Mouse (Mus musculus): ENCODE data around the gene Otos. TPM values are rescaled to one million over a fixed set of nuclear protein-coding genes. Genes with fewer than 3 reads are reported as not detected.

The Otos gene
- total RNA-seq, 2 experiments from 2014 or later: not detected

DNA sequence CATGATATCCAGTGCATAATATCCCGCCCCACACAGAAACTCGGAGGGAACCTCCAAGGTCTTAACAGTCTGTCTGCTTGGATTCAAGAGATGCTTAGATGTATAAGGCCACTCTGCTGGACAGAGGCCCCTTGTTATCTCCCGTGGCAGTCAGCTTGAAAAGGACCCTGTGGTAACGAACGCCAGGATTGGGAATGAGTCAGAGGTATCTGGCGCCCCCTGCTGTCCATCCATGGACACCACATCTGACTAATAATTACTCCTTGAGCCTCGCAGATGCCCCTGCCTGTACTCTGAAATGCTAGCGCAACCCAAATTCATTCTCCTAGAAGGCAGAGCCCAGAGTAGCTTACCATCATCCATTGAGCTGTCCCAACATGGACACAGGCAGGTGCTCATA lies 889 bp downstream of the Otos start:
- peak; percentile 47 to 67 for DNase-seq
- intact Hi-C loops (cut with DNase I): loop anchor here (1.0 to 5.0 kb wide), 3 partner anchors 35 to 250 kb away; no protein-coding TSS in a partner anchor

DNA sequence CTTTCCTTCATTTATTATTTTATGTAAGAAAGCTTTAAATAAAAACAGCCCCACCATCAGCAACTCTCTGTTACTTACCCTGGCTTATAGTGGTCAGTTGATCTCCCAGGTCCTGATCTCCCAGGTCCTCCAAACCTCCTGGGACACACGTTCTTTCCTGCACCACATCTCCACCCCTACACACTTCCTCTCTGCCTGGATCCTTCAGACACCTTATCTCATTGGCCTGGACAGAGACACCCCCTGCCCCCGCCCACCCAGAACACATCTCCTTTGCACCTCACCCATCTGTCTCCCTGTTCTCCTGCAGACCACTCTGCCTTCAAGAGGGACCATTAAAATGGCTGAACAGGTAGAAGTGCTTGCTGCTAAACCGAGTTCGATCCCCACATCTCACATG lies 1.6 kb downstream of the Otos start:
- intact Hi-C loops (cut with DNase I): loop anchor here (5.0 kb wide), 1 partner anchor 250 kb away; no protein-coding TSS in a partner anchor

GRCm38 (mm10) chr1:92646601-92647000 lies 2.0 kb downstream of the Otos start:
- no peak for DNase-seq
- intact Hi-C loops (cut with DNase I): loop anchor here (5.0 kb wide), 1 partner anchor 251 kb away; no protein-coding TSS in a partner anchor

More for the DNA sequence above, 1.6 kb downstream of the Otos start:
- DNase-seq: no peak

GRCm38 (mm10) chr1:92646111-92646510 lies 2.5 kb downstream of the Otos start:
- intact Hi-C loops (cut with DNase I): loop anchor here (5.0 kb wide), 1 partner anchor 251 kb away; no protein-coding TSS in a partner anchor
- DNase-seq: no peak

GRCm38 (mm10) chr1:92644916-92645315 lies 3.7 kb downstream of the Otos start:
- intact Hi-C loops (cut with DNase I): loop anchor here (5.0 kb wide), 1 partner anchor 252 kb away; no protein-coding TSS in a partner anchor
- no peak for DNase-seq

GRCm38 (mm10) chr1:92643691-92644090 lies 5.0 kb downstream of the Otos start:
- no peak for DNase-seq
- intact Hi-C loops (cut with DNase I): no loop called here

GRCm38 (mm10) chr1:92641514-92642272 lies 6.9 kb downstream of the Otos start, which contains the start of gene Cops9:
Cops9 (minus strand) TSS chr1:92641985.
- intact Hi-C loops (cut with DNase I): no loop called here
- DNase-seq: peak; percentile 86

GRCm38 (mm10) chr1:92640393-92640792 lies 8.2 kb downstream of the Otos start:
- intact Hi-C loops (cut with DNase I): no loop called here
- no peak for DNase-seq

DNA sequence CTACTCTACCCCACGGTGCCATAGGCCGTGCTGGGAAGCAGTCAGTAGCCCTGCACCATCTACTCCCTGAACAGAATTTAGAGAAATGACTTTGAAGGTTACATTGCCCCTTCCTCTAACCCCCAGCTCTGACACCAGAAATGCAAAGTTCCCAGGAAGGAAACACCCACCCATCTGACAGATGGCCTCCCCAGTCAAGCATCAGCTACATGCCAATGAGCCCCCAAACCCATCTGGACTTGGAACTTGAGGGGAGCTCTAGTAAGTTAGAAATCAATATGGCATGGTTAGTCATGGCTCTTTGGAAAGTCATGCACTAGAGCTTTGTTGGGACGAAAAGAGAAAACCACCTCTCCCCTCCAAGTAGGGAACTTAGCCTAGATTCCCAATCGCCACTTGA lies 9.9 kb downstream of the Otos start:
- no peak for DNase-seq
- intact Hi-C loops (cut with DNase I): no loop called here

DNA sequence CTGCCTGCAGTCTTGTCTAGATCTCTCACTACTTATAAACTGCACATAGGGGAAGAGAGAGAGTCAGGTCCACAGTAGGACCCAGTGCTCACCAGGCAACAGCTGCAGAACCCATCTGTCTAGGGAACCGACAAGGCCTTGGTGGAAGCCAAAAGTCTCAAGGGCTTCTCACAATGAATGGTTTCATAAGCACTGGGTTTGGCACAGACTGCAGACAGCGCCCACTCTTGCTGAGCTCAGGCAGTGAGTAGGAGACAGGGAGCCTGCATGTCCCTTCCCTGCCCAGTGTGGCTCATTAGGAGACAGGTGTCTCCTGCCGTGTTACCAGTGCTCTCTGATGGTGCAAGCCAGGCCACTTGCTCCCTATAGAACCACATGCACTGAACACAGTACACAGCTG lies 10.5 kb downstream of the Otos start:
- intact Hi-C loops (cut with DNase I): no loop called here
- DNase-seq: no peak

DNA sequence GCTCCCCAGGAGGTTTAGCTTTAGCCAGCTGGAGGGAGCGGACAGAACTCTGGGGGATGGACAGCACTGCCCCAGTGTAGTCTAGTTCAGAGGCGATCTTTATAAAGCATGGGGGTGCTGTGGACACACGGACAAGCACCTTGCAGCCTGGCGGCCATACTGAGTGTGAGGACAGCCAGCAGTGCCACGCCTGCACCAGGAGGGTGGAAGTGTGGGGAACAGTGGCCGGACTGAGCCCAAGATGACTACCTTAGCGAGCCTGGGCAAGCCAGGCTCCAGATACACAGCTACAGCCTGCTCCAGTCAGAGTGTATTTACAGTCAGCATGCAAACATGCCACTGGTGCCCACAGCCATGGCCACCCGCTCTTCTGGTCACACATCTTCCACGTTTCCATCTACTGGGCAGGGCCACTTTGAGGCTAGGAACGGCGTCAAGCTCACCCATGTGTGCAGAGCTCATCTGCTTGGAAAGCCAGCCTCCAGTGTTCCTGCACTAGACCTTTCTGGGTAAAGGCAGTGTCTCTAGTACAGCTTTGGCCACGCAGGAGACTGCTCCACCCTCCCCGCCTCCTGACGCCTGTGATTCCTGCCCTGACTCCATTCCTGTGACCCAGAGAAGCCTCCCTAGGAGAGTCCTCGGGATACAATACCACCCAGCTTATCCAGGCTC lies 11.0 kb downstream of the Otos start:
- no peak for DNase-seq
- intact Hi-C loops (cut with DNase I): no loop called here

GRCm38 (mm10) chr1:92636676-92637075 lies 12.0 kb downstream of the Otos start:
- no peak for DNase-seq
- intact Hi-C loops (cut with DNase I): no loop called here

- intact Hi-C loops (cut with DNase I): no loop called here
- DNase-seq: no peak
These were observed 12.6 kb downstream of the Otos start for GRCm38 (mm10) chr1:92636015-92636414.

- intact Hi-C loops (cut with DNase I): no loop called here
- DNase-seq: no peak
These were observed 13.6 kb downstream of the Otos start for GRCm38 (mm10) chr1:92634976-92635599.

DNA sequence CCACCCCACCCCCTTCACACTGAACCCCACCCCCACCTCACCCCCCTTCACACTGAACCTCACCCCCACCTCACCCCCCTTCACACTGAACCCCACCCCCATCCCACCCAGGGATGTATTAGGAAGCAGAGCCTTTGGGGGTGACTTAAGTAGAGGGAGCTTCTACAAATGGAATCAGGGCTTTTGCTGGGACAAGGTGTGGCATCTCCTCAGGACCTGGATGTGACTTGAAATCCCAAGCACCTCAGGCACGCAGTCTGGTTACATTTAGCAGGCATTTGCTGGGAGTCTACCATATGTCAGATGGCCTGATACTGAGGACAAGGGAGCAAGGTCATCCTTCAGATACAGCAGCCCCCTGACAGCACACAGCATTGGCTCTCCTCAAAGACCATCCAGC lies 14.1 kb downstream of the Otos start:
- intact Hi-C loops (cut with DNase I): no loop called here
- DNase-seq: no peak

GRCm38 (mm10) chr1:92633726-92634125 lies 14.9 kb downstream of the Otos start:
- intact Hi-C loops (cut with DNase I): no loop called here
- no peak for DNase-seq

DNA sequence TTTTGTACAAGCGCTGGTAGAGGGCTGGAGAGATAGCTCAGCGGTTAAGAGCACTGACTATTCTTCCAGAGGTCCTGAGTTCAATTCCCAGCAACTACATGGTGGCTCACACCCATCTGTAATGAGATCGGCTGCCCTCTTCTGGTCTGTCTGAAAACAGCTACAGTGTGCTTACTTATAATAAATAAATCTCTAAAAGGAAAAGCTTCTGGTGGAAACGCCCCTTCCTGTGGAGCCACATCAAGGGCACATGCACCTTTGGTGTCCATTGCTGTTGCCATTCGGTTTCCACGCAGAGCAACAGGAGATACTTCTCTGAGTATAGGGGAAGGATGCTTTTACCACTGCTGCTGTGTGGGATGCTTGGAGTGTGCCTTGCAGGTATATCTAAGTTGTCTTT lies 15.7 kb downstream of the Otos start:
- no peak for DNase-seq
- intact Hi-C loops (cut with DNase I): no loop called here

GRCm38 (mm10) chr1:92632196-92632595 lies 16.4 kb downstream of the Otos start:
- DNase-seq: no peak
- intact Hi-C loops (cut with DNase I): no loop called here

DNA sequence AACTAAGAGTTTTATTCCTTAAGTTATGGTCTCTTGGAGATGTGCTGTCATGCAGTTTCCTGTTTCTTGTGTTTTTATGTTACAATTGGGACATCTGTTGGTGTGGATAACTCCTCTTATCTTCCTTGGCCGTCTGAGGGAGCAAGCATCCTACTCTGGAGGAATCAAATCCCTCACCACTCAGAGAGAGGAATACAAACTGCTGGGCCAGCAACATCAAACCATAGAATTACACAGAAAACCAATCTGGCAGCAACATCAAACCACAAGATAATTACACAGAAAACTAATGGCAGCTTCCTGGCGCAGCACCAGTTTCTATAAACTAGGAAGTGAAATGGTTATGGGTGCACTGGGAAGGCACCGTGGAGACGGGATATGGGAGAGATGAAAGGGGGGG lies 20.4 kb downstream of the Otos start:
- no peak for DNase-seq
- intact Hi-C loops (cut with DNase I): no loop called here

DNA sequence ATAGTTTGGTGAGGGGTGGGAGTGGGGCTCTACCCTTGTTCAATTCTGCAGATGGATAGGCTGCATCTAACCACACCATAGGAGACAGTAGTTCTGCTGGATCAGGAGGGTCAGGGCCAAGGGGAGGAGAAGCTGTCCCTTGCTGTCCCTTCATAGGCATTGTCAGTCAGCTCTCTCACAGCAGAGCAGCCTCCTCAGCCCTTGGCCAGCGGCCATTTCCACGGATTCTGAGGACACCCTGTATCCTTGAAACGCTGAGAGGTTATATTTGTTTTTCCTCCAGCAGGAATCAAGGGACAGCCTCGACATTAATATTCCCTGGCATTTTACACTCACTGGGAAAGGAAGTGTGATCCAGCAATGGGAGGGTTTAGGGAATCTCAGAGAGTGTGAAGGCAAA lies 30.3 kb downstream of the Otos start:
- DNase-seq: no peak
- intact Hi-C loops (cut with DNase I): loop anchor here (10.0 kb wide), 1 partner anchor 704 kb away; no protein-coding TSS in a partner anchor

- intact Hi-C loops (cut with DNase I): loop anchor here (10.0 kb wide), 1 partner anchor 703 kb away; no protein-coding TSS in a partner anchor
- no peak for DNase-seq
These were observed 31.2 kb downstream of the Otos start, which contains the start of gene Olfr12 for GRCm38 (mm10) chr1:92617488-92617887. Olfr12 (plus strand) TSS chr1:92617788.
